Mouse (Mus musculus): ENCODE measurements around the gene Zp3.

Zp3 gene

DNA sequence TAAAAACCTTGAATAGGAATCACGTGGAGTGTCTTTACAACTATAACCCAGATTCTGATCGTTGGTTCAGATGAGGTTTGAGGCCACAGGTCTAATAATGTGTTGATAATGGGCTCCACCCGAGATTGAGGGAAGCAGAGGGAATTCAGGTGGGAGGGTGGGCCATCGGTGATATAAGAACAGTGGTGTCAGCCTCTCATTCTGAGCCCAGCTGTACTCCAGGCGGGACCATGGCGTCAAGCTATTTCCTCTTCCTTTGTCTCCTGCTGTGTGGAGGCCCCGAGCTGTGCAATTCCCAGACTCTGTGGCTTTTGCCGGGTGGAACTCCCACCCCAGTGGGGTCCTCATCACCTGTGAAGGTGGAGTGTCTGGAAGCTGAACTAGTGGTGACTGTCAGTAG lies at the start of gene Zp3:
Gene Zp3, plus strand, starts transcription at position 196 of the 400 bp plus-strand sequence.
- DNase-seq (ENCODE audit: low read depth, low spot score) = no peak

DNA sequence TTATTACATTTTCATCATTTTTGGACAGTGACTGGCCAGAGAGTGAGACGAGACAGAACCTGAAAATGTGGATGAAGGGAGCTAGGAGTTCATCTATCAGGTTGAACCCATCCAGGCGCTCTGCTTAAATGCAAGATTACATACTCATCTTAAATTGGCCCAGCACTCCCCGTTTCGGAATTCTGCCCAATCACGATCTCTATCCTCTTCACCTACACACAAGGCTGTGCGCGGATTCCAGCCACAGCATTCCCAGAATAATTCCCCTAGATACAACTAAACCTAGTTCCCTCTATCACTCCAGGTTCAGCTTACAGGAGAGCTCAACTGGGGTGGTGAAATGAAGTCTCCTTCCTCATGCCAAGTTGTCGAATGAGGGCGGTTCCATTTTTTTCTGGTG lies 48.4 kb upstream of the Zp3 start:
- DNase-seq (ENCODE audit: low read depth, low spot score) = no peak

DNA sequence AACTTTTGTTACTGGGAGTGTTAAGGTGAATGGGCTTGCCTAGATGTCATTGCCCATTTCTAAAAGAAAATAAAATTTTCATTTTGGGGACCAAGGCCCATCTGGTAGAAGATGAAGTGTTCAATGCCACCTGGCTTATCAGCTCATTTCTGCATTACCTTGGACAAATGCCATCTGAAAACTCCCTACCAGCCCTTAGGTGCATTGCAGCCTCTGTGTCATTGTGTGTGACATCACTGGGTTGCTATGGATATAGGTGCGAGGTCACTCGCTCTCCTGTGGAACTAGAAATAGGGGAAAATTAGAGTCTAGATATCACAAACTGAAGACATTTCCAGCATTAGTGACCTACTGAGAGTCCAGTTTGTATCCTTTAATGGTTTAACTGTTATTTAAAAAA lies 47.5 kb upstream of the Zp3 start:
- DNase-seq (ENCODE audit: low read depth, low spot score) = peak; percentile 61

DNA sequence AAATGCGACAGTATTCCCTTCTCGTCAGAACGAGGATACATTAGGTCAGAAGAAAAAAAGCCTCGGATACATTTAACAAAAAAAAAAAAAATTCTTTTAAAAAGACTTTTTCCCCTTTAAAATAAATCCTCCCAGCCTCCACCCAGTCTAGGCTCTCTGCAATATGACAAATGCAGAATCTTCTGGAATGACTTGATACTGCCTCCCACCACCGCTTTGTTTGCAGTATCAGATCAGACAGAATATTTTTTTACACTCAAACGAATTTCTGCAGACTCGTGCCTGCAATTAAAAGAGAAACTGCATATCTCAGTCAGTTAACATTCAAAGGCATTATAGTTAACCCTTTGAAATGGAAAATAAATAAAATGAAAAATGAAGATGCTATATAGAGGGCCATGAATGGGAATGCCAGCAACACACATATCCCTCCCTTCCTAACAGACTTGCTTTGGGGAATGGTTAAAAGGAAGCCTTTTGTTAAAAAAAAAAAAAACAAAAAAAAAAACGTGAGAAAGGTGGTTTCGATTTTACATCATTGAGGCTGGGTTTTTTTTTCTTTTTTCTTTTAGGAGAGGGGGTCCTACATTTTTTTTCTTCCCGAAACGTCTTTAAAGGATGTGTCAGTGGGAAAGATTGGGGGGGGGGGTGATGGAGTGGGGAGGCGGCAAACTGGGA lies 46.5 kb upstream of the Zp3 start:
- DNase-seq (ENCODE audit: low read depth, low spot score) = no peak

DNA sequence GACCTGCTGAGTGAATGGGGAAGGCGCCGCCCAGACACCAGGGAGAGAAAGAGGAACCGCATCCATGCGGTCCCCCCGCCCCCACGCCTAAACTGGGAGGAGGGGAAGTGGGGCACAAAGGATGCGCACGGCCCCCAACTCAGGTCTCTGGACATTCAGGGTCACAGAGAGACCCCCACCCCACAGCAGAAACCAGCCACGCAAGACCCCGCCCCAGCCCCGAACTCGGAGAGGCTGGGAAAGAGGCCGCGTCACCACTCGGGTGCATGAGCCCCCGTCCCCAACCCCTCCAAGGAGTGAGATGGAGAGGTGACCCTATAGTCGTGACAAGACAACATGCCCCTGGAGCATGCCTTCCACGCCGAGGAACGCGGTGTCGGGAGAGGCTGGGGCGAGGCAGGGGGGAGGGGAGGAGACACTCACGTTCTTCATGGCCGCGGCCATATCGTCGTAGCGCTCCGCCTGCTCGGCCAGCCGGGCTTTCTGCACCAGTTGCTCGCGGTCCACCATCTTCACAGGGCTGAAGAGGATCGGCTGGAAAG lies 45.9 kb upstream of the Zp3 start:
- DNase-seq (ENCODE audit: low read depth, low spot score) = peak; percentile 73

DNA sequence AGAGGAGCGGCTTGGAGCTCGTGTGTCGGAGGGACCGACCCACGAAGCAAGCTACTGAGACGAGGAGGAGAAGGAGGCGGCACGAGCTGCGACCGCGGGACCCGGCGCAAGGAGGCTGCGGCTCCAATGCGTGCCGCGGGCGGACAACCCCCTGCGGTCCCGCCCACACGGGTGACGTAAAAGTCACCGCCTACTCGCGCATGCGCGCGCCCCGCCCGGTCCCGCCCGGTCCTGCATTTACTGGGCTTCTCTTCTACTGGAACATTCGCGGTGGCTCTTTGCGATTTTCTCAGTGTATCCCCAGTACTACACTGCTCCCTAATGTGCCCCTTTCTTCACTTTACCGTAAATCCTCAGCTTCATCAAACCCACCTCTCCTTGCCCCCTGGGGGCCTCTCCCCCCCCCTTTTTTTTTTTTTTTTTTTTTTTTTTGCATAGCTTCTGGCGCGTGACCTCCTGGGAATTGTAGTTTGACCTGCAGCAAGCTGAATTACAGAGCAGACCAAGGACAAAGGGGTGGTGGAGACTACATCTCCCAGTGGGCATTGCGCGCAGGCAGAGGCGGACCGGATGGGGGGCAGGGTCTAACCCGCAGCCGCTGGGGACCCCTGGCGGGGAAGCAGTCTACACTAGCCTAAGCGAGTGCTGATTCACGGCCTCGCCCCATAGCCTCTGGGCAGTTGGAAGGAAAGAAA lies 45.3 kb upstream of the Zp3 start, which contains the start of gene Ywhag:
Gene Ywhag, minus strand, starts transcription at position 136 of the 695 bp plus-strand sequence.
- peak; percentile 98 for DNase-seq (ENCODE audit: low read depth, low spot score)

DNA sequence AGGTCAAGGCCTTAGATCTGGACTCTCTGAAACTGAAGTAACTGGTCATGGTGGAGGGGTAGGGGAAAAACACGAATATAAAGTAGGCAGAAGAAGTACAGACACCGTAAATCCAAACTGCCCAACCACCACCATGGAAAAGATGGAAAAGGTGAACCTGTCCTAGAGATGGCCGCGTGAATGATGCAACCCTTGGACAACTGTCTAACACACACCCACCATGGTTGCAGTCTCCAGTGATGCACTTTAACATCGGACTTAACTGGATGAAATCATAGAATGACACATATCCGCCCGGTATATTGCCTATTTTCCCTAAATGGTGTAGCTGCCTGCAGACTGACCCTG lies 44.7 kb upstream of the Zp3 start:
- peak; percentile 90 for DNase-seq (ENCODE audit: low read depth, low spot score)

DNA sequence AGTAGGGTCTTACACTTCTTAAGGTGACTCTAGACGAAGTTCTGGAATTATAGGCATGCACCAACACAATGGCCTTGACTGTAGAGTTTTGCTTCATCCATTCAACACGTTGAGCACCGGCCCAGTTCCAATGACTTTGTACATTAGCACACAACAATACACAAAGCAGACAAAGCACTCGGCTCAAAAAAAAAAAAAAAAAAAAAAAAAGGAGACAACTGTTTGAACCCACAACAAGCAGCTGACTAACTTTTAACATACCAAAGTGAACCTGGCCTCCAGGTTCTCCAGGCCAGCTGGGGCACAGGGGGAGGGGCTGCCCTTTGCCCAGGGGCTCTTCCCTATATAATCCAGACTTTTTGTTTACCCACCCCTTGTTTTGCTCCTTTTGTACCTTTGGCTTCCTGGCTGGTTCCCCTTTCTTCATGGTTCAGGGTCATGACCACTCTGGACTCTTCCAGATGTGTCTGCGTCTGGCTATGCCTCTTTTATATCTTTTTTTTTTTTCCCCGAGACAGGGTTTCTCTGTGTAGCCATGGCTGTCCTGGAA lies 44.2 kb upstream of the Zp3 start:
- no peak for DNase-seq (ENCODE audit: low read depth, low spot score)

DNA sequence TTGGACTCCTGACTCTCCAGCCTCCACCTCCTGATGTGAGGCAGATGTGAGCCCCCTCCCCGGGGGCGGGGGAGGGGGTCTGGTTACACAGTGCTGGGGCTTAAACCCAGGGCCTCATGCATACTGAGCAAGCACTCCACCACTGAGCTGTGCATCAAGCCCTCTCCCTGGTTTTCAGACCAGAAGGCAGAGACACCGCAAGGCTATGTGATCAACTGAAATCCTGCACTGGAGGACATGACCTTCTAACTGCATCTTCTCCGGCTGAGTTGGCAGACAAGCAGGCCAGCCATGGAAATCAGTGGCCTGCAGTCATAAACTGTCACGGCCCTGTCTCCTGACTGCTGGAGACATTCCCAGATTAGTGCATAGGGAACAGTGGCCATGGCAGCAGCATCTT lies 39.3 kb upstream of the Zp3 start:
- DNase-seq (ENCODE audit: low read depth, low spot score) = no peak

DNA sequence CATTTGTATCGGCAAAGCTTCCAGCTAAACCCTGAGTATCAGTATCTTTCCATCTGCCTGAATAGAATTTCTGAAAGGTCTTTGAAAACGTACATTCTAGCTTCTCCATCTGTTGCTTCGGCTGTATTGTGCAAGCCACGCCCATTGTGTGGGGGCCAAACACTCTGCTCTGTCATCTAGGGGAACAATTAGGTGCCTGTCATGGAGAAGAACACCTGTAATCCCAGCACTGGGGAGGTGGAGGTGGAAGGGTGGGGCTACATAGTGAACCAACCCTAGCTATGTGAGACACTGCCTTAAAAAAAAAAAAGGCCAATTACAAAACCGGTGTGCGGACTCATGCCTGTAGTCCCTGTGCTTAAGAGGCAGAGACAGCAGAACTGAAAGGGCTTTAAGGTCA lies 37.2 kb upstream of the Zp3 start:
- no peak for DNase-seq (ENCODE audit: low read depth, low spot score)

DNA sequence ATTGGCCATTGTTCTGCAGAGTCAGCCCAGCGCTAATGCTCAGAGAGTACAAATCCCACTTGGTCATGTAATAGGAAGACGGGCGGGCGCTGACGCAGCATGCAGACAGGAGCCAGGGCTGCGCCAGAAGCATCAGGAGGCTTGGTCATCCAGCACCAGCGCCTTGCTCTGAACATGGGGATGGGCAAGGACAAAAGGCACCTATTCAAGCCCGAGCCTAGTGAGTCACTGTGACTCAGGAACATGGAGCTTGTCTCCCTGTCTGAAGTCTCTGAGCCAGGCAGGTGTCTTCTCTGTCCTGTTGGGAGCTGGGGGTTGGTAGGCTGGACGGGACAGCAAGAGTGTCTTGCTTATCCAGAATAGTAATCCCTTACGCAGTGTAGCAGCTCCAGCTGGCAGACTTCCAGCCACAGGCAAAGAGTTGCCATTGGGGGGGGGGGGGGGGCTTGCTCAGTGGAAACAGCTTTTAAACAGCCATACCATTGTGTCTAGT lies 33.9 kb upstream of the Zp3 start:
- no peak for DNase-seq (ENCODE audit: low read depth, low spot score)

DNA sequence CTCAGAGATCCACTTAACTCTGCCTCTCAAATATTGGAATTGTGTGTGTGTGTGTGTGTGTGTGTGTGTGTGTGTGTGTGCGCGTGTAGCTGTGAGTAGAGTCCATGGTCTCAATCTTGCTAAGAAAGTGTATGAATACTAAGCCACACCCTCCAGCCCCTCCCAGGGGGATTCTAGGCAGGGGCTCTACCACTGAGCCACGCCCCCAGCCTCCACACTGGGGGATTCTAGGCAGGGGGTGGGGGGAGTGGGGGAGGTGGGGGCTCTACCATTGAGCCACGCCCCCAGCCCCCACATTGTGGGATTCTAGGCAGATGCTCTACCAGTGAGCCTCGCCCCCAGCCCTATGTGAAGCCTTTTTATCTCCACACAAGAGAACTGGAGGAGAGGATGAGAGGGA lies 33.3 kb upstream of the Zp3 start:
- no peak for DNase-seq (ENCODE audit: low read depth, low spot score)

DNA sequence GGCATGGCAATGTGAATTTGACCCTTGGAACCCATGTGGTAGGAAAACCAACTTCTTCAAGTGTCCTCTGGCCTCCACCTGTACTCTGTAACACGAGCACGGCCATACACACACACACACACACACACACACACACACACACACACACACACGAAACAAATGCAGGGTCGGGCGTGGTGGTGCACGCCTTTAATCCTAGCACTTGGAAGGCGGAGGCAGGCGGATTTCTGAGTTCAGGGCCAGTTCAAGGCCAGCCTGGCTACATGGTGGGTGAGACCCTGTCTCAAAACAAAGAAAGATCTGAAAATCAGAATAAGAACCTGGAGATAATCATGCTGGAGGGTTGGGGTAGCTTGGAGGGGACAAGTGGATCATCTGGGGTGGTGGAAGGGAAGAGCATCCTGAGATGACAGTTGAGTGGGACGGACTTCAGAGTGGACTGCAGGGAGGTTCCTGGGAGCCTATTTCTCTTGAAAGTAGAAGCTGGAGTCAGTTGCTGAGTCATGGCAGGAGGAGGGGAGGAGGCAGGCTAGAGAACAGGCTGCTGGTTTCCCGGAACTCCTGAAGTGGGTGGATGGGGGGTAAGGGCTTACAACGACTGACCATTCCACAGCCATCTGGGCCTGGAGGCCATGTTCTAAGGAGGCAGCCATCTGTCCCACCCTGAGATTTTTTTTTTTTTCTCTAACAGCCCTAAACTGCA lies 29.0 kb upstream of the Zp3 start:
- DNase-seq (ENCODE audit: low read depth, low spot score) = peak; percentile 87

DNA sequence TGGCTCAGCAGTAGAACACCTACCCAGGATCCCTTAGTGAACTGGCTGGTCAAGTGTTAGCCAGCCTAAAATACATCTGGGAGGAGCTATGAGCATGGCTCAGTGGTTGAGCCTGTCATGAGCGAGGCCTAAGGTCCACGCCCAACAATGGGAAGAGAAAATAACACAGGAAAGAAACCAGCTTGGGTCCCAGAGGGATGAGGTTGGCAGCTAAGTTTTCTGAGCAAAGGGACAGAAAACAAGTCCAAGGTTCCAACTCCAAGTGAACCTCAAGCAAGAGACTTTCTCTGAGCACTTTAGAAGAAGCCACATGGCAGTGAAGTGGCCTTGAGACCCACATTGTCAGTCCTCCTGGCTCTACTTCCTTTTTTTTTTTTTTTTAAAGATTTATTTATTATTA lies 28.2 kb upstream of the Zp3 start:
- peak; percentile 49 for DNase-seq (ENCODE audit: low read depth, low spot score)

DNA sequence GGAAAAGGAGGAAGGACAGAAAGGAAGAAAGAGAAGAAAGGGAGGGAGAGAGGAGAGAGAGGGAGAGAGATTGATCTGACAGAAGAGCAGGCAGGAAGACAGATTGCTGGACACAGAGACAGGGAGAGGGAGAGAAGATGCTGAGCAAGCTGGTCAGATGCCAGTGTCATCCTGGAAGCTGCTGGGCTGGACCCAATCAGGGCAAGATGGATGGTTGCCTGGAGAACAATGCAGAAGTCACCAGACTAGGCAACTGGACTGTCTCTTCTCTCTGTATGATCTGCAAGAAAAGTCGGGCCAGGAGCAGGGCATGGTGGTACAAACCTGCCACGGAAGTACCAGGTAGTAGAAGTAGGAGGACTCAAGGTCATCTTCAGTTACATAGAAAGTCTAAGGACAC lies 27.1 kb upstream of the Zp3 start:
- no peak for DNase-seq (ENCODE audit: low read depth, low spot score)

DNA sequence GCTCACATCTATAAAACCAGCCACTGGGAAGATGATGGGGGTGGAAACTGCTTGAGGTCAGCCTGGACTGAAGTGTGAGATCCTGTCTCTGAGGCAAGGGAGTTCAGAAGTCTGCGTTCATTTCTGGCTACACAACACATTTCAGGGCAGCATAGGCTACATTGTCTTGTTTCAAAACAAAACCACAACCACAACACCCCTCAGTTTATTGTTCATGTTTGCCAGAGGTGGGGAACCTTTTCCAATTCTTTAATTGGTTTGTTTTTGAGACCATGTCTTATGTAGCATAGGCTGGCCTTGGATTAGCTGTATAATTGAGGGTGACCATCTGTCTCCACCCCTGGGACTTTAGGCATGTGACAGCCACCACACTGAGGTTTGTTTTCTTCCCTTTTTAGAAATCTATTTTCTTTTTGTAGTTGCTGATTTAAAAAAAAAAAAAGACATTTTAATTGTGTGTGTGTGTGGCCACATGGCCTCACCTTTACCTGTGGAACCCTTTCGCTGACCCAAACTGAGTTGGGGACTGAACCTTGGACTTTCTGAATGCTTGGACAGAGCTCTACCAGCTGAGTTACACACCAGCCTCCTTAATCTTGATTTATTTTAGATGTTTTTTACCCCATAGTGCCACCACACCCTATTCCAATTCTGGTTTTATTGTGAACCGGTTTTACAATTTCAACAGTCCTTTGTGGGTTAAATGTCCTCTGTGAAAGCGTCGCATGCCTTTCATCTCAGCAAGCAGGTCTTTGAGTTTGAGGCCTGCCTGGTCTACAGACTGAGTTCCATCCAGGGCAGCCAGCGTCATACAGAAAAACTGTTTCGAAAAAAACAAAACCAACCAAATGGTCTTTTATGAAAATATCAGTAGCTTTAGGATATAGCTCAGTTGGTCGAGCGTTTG lies 23.3 kb upstream of the Zp3 start:
- no peak for DNase-seq (ENCODE audit: low read depth, low spot score)

DNA sequence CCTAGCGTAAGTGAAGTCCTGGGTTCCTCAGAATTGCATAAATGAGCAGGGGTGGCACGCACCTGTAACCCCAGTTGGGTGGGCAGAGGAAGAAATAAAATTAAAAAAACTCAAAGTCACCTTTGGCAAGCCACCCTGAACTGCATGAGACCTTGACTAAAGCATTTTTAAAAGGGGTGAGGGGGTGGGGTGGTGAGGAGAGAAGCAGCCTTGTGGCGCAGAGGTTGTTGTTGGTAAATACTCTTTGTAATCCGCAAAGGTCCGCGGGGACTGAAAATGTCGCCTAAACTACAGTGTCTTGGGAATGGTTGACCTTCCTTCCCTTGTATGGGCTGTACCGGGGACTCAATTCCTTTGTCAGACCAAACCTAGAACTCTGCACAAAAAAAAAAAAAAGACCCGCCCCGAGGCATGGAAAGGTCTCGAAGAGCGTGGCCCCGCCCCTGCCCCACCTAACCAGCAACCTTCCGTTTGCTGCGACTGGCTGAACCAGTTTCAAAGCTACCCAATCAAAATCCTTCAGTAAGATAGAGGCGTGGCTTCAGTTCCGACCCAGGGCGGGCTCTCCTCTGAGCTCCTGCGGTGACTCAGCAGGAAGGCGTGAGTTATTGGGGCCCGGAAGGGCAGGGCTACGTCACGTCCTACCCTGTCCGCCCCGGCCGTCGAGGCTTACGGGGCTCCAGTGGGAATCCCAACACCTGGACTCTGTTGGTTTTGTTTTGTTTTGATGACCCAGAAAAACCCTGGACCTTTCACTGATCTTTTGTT lies 22.5 kb upstream of the Zp3 start:
- peak; percentile 100 for DNase-seq (ENCODE audit: low read depth, low spot score)

DNA sequence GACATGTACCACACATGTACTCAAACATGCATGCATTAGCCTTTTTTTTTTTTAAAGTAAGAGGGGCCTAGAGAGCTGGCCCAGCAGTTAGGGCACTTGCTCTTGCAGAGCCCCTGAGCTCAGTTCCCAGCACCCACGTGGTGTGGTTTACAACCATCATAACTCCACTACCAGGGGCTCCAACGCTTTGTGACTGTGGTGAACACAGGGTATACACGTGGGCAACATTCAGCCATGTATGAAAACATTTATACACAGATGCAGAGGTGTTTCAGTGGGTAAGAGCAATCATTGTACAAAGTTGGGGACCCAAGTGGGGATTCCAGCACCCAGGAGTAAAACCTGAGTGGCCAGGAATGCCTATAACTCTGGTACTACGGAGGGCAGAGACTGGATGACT lies 21.5 kb upstream of the Zp3 start:
- no peak for DNase-seq (ENCODE audit: low read depth, low spot score)

DNA sequence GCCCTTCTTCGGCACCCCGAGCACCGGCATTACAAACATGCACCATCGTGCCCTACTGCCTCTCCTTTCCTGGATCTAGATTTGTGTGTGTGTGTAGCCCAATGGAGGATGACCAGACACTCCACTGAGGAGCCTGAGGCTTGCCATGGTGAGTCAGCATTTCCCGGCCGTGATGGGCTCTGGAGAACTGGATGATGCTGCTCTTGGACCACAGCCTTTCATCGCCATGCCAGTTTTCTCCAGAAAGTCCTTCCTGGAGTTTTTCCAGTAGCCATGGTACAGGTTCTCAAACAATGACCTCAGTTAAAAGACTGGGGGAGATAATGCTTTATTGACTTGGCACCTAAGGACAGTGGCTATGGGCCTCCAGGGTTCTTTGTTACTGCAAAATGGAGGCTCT lies 20.0 kb upstream of the Zp3 start:
- DNase-seq (ENCODE audit: low read depth, low spot score) = peak; percentile 91

DNA sequence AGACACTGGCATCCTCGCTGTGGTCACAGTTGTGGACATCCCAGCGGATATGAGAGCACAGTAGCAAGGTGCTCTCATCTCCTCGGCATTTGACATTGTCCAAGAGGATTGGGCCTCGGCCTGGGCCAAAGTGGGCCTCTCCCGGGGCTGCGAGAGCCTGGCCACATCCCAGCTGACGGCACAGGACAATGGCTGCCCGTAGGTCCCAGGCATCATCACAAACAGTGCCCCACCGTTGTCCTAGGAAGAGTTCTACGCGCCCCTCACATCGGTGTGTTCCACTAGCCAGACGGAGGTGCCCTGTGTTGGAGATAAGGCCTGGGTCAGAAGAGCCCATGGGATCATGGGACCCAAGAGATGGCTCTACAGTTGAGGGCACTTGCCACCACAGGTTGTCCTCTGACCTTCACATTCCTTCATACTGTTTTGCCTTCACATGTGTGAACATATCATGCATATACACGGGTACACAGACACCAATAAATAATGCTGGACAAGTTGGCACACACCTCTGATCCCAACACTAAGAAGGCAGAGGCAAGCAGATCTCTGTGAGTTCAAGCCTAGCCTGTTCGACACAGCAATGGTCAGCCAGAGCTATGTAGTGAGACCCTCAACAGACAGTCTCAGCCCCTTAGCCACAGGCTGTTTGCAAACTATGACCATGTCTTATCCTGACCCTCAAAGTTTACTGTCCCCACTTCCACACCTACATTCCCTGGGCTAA lies 18.8 kb upstream of the Zp3 start:
- DNase-seq (ENCODE audit: low read depth, low spot score) = no peak

Measured in 3T3-L1 (cell line).